In the genomic region with DNA sequence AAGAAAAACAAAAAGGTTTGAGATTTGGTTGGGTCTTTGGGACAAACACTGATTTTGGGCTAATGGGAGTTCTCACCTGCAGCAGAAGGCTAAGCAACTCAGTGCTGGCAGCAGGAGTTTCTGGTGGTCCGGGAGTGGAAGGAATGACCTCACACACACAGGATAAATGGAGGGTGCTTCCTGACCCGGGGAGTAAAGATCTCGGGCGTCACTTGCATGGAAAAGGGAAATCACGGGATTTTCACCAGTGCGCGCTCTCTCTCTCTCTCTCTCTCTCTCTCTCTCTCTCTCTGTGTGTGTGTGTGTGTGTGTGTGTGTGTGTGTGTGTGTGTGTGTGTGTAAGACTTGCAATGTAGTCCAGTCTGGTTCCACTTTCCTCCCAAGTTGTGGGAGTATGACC, we compare ENCODE assay signal across 9 mouse cellular contexts. TPM values are rescaled to one million over a fixed set of nuclear protein-coding genes. Genes with fewer than 3 reads are reported as not detected.
DNase-seq lines count a peak whose midpoint lies in the region; ATAC-seq and TF ChIP-seq lines count a peak whose summit lies in the region.
"Had no signal": no experiment of that assay in that cellular context is flagged by ENCODE, and none has a peak within 500 bp of the region (broad histone marks: within the 10 kb centered on the region; RNA-seq: fewer than 3 reads in every experiment).

No protein-coding gene starts in this region.

- H3K4me1 ChIP-seq in lung, embryonic 14.5 days (ENCODE audit: insufficient read depth) = peaks cover 26% of the 10 kb centered on the region; the same call in 1 of the 2 replicates
- peaks cover 35% of the 10 kb centered on the region for H3K4me1 ChIP-seq in heart, embryonic 16.5 days (ENCODE audit: control insufficient read depth, insufficient read depth, low read length)
- peaks cover 26% of the 10 kb centered on the region for H3K4me1 ChIP-seq in limb, embryonic 11.5 days (ENCODE audit: control insufficient read depth, insufficient read depth, low read length)
- peaks cover 26% of the 10 kb centered on the region; the same call in 1 of the 2 replicates for H3K4me1 ChIP-seq in stomach, embryonic 14.5 days (ENCODE audit: control insufficient read depth, insufficient read depth, low read length)

- 0 out of 2 replicates have a peak, but pooled peaks cover 3% of the 10 kb centered on the region for H3K36me3 ChIP-seq in lung, embryonic 14.5 days (ENCODE audit: insufficient read depth)
- no peaks in the 10 kb centered on the region for H3K36me3 ChIP-seq in heart, embryonic 16.5 days (ENCODE audit: control insufficient read depth, insufficient read depth)
- H3K36me3 ChIP-seq in limb, embryonic 11.5 days (ENCODE audit: control insufficient read depth, insufficient read depth, low read length) = no peaks in the 10 kb centered on the region
- H3K36me3 ChIP-seq in stomach, embryonic 14.5 days (ENCODE audit: control insufficient read depth, insufficient read depth, low read length) = no peaks in the 10 kb centered on the region

- 7% methylated on average over 7 of the region's 7 CpGs for WGBS in lung, embryonic 14.5 days
- WGBS in heart, embryonic 16.5 days = 22% methylated on average over 7 of the region's 7 CpGs
- 11% methylated on average over 7 of the region's 7 CpGs for WGBS in limb, embryonic 11.5 days
- 22% methylated on average over 7 of the region's 7 CpGs for WGBS in stomach, embryonic 14.5 days

- DNase-seq in lung, embryonic 14.5 days = peak; percentile 53
- DNase-seq in lung, postnatal 25 days (ENCODE audit: low spot score) = no peak
- no peak for DNase-seq in limb, embryonic 11.5 days (ENCODE audit: low spot score)
- no peak for DNase-seq in layer of hippocampus, postnatal 10 days (ENCODE audit: low spot score in 2 of 2)
- no peak for DNase-seq in c-Kit-positive CD71-positive TER-119-positive erythroid progenitor cells, embryonic 14.5 days (ENCODE audit: low spot score)
- no peak for DNase-seq in testis, postnatal 10 days (ENCODE audit: low spot score)
- DNase-seq: cerebellum, adult 11 months had no signal

- TF ChIP-seq CTCF in lung, embryonic 14.5 days (IDR thresholded peaks at IDR 0.05; ENCODE audit: low read depth) = no peak

- no peak overlapping the region for H3K4me3 ChIP-seq in lung, embryonic 14.5 days (ENCODE audit: low read depth, low read length)
- no peak overlapping the region for H3K4me3 ChIP-seq in heart, embryonic 16.5 days (ENCODE audit: low read length)
- no peak overlapping the region for H3K4me3 ChIP-seq in limb, embryonic 11.5 days (ENCODE audit: low read depth, low read length)
- H3K4me3 ChIP-seq in stomach, embryonic 14.5 days (ENCODE audit: low read depth, low read length) = no peak overlapping the region

- peak overlapping the region; percentile 95 for H3K4me2 ChIP-seq in lung, embryonic 14.5 days
- peak overlapping the region; percentile 94; the same call in 1 of the 2 replicates for H3K4me2 ChIP-seq in heart, embryonic 16.5 days (ENCODE audit: low read depth, low read length)
- peak overlapping the region; percentile 17; the same call in 1 of the 2 replicates for H3K4me2 ChIP-seq in limb, embryonic 11.5 days (ENCODE audit: low read depth, severe bottlenecking)
- H3K4me2 ChIP-seq in stomach, embryonic 14.5 days (replicated peaks; ENCODE audit: low read depth, low read length) = peak overlapping the region; percentile 97; the same call in 1 of the 2 replicates

- no peak overlapping the region for H3K9ac ChIP-seq in lung, embryonic 14.5 days
- no peak overlapping the region for H3K9ac ChIP-seq in heart, embryonic 16.5 days (ENCODE audit: low read length)
- H3K9ac ChIP-seq in limb, embryonic 11.5 days (ENCODE audit: low read length) = no peak overlapping the region
- H3K9ac ChIP-seq in stomach, embryonic 14.5 days (replicated peaks; ENCODE audit: low read depth, low read length) = no peak overlapping the region

- no peaks in the 10 kb centered on the region for H3K27me3 ChIP-seq in lung, embryonic 14.5 days (ENCODE audit: insufficient read depth, low read length)
- H3K27me3 ChIP-seq in heart, embryonic 16.5 days (ENCODE audit: control insufficient read depth, insufficient read depth, low read length) = no peaks in the 10 kb centered on the region
- H3K27me3 ChIP-seq in limb, embryonic 11.5 days (ENCODE audit: control insufficient read depth, insufficient read depth, low read length) = no peaks in the 10 kb centered on the region
- H3K27me3 ChIP-seq in stomach, embryonic 14.5 days (ENCODE audit: control insufficient read depth, insufficient read depth, low read length) = no peaks in the 10 kb centered on the region

- ATAC-seq in lung, embryonic 14.5 days (ENCODE audit: insufficient read depth) = no peak
- no peak for ATAC-seq in heart, embryonic 16.5 days (replicated peaks; ENCODE audit: extremely low read depth, insufficient read depth, low FRiP score)
- no peak for ATAC-seq in limb, embryonic 11.5 days (ENCODE audit: insufficient number of reproducible peaks, low FRiP score, low TSS enrichment, low read depth)
- ATAC-seq in stomach, embryonic 14.5 days (ENCODE audit: insufficient number of reproducible peaks, insufficient read depth, low FRiP score, low read depth) = no peak

- H3K9me3 ChIP-seq in lung, embryonic 14.5 days (ENCODE audit: low read depth, low read length) = no peaks in the 10 kb centered on the region
- 0 out of 2 replicates have a peak, but pooled peaks cover 3% of the 10 kb centered on the region for H3K9me3 ChIP-seq in heart, embryonic 16.5 days (replicated peaks; ENCODE audit: control insufficient read depth, low read length)
- no peaks in the 10 kb centered on the region for H3K9me3 ChIP-seq in limb, embryonic 11.5 days (ENCODE audit: control insufficient read depth, low read length)
- no peaks in the 10 kb centered on the region for H3K9me3 ChIP-seq in stomach, embryonic 14.5 days (ENCODE audit: control insufficient read depth, low read depth, low read length)

- peak overlapping the region; percentile 98 for H3K27ac ChIP-seq in lung, embryonic 14.5 days (ENCODE audit: low read depth)
- peak overlapping the region; percentile 98 for H3K27ac ChIP-seq in heart, embryonic 16.5 days (ENCODE audit: low read length)
- no peak overlapping the region for H3K27ac ChIP-seq in limb, embryonic 11.5 days (replicated peaks; ENCODE audit: low read depth, low read length)
- H3K27ac ChIP-seq in stomach, embryonic 14.5 days (ENCODE audit: low read length) = peak overlapping the region; percentile 93; the same call in 1 of the 2 replicates

RNA-seq across cellular contexts. Expression of gene Ephb4, which starts 2.1 kb away (rescaled TPM):
- 68.6 and 78.0 TPM in 2 replicates for polyA plus RNA-seq in lung, embryonic 14.5 days (2014; fragmentation: Nextera tagmentation; extraction: Ambion mirVana)
- polyA plus RNA-seq in heart, embryonic 16.5 days (2015; fragmentation: Nextera tagmentation; extraction: Ambion mirVana) = 32.1 and 36.4 TPM in 2 replicates
- 71.2 and 76.7 TPM in 2 replicates for polyA plus RNA-seq in limb, embryonic 11.5 days (2014; fragmentation: Nextera tagmentation; extraction: Ambion mirVana)
- polyA plus RNA-seq in stomach, embryonic 14.5 days (2014; fragmentation: Nextera tagmentation; extraction: Ambion mirVana) = 42.0 and 44.6 TPM in 2 replicates
- total RNA-seq in layer of hippocampus, postnatal 10 days (2021) = 1 to 10 TPM; 8.3 to 9.3 TPM

RNA-seq across cellular contexts. Expression of gene Slc12a9, which starts 14.5 kb away (rescaled TPM):
- polyA plus RNA-seq in lung, embryonic 14.5 days (2014; fragmentation: Nextera tagmentation; extraction: Ambion mirVana) = 9.7 and 10.2 TPM in 2 replicates
- 7.7 and 8.5 TPM in 2 replicates for polyA plus RNA-seq in heart, embryonic 16.5 days (2015; fragmentation: Nextera tagmentation; extraction: Ambion mirVana)
- polyA plus RNA-seq in limb, embryonic 11.5 days (2014; fragmentation: Nextera tagmentation; extraction: Ambion mirVana) = 4.7 and 6.4 TPM in 2 replicates
- 8.0 and 10.1 TPM in 2 replicates for polyA plus RNA-seq in stomach, embryonic 14.5 days (2014; fragmentation: Nextera tagmentation; extraction: Ambion mirVana)
- 10 to 100 TPM; 28.8 to 30.7 TPM for total RNA-seq in layer of hippocampus, postnatal 10 days (2021)

RNA-seq across cellular contexts. Expression of gene Trip6, which starts 33.7 kb away (rescaled TPM):
- 87.1 and 89.3 TPM in 2 replicates for polyA plus RNA-seq in lung, embryonic 14.5 days (2014; fragmentation: Nextera tagmentation; extraction: Ambion mirVana)
- polyA plus RNA-seq in heart, embryonic 16.5 days (2015; fragmentation: Nextera tagmentation; extraction: Ambion mirVana) = 43.1 and 49.7 TPM in 2 replicates
- polyA plus RNA-seq in limb, embryonic 11.5 days (2014; fragmentation: Nextera tagmentation; extraction: Ambion mirVana) = 56.5 and 57.2 TPM in 2 replicates
- 75.3 and 76.2 TPM in 2 replicates for polyA plus RNA-seq in stomach, embryonic 14.5 days (2014; fragmentation: Nextera tagmentation; extraction: Ambion mirVana)
- 1 to 10 TPM; 6.2 to 7.7 TPM for total RNA-seq in layer of hippocampus, postnatal 10 days (2021)

RNA-seq across cellular contexts. Expression of gene Srrt, which starts 40.4 kb away (rescaled TPM):
- 137 and 141 TPM in 2 replicates for polyA plus RNA-seq in lung, embryonic 14.5 days (2014; fragmentation: Nextera tagmentation; extraction: Ambion mirVana)
- polyA plus RNA-seq in heart, embryonic 16.5 days (2015; fragmentation: Nextera tagmentation; extraction: Ambion mirVana) = 94.5 and 97.0 TPM in 2 replicates
- 175 and 177 TPM in 2 replicates for polyA plus RNA-seq in limb, embryonic 11.5 days (2014; fragmentation: Nextera tagmentation; extraction: Ambion mirVana)
- polyA plus RNA-seq in stomach, embryonic 14.5 days (2014; fragmentation: Nextera tagmentation; extraction: Ambion mirVana) = 111 and 120 TPM in 2 replicates
- 100 to 1,000 TPM; 188 to 191 TPM for total RNA-seq in layer of hippocampus, postnatal 10 days (2021)

RNA-seq across cellular contexts. Expression of gene Ufsp1, which starts 53.4 kb away (rescaled TPM):
- polyA plus RNA-seq in lung, embryonic 14.5 days (2014; fragmentation: Nextera tagmentation; extraction: Ambion mirVana) = 4.4 and 4.6 TPM in 2 replicates
- 8.5 TPM in 2 replicates for polyA plus RNA-seq in heart, embryonic 16.5 days (2015; fragmentation: Nextera tagmentation; extraction: Ambion mirVana)
- polyA plus RNA-seq in limb, embryonic 11.5 days (2014; fragmentation: Nextera tagmentation; extraction: Ambion mirVana) = 7.4 and 7.6 TPM in 2 replicates
- polyA plus RNA-seq in stomach, embryonic 14.5 days (2014; fragmentation: Nextera tagmentation; extraction: Ambion mirVana) = 8.1 and 8.5 TPM in 2 replicates
- 10 to 100 TPM; 20.4 to 21.8 TPM for total RNA-seq in layer of hippocampus, postnatal 10 days (2021)

Comparison
In these comparisons a context has a peak if more than half of its experiments do, and no peak if none do; other contexts are left out.
1. H3K4me2 ChIP-seq: peak in every context shown above with its lines; median percentile 97 in stomach, embryonic 14.5 days; 95 in lung, embryonic 14.5 days; 94 in heart, embryonic 16.5 days; 17 in limb, embryonic 11.5 days.